ENCODE assay signal across 17 mouse cellular contexts in the genomic region with DNA sequence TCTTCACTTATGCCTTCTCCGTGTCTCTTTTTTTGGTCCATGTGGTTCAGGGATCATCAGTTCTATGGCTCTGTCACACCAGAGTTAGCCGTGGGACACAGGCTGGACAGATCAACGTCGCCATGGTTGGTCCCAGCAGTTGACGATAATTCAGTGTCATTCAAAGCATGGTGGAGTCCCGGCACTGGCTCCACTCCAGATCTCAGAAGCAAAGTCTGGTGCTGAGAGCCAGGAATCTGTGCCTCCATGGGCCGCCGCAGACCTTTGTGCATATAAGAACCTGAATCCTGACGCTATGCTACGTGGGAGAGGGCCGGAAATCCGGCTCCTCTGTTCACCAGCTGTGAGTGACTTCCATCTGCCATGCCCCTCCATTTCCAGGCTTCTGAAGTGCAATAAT.
DNase-seq lines count a peak whose midpoint lies in the region; ATAC-seq and TF ChIP-seq lines count a peak whose summit lies in the region.
"Had no signal": no experiment of that assay in that cellular context is flagged by ENCODE, and none has a peak within 500 bp of the region (broad histone marks: within the 10 kb centered on the region; RNA-seq: fewer than 3 reads in every experiment).

No protein-coding gene starts in this region.

- ATAC-seq in forebrain, embryonic 12.5 days (ENCODE audit: low FRiP score) = no peak
- ATAC-seq in forebrain, embryonic 11.5 days (replicated peaks; ENCODE audit: low FRiP score) = no peak
- ATAC-seq: forebrain, embryonic 14.5 days; forebrain, embryonic 16.5 days had no signal

- no peaks in the 10 kb centered on the region for H3K36me3 ChIP-seq in forebrain, embryonic 12.5 days (replicated peaks)
- no peaks in the 10 kb centered on the region for H3K36me3 ChIP-seq in forebrain, embryonic 11.5 days (ENCODE audit: control insufficient read depth, insufficient read depth, low read length)
- H3K36me3 ChIP-seq: embryonic facial prominence, embryonic 10.5 days; embryonic facial prominence, embryonic 12.5 days had no signal

- WGBS in forebrain, embryonic 12.5 days = 86% methylated on average over 12 of the region's 12 CpGs
- 93% methylated on average over 12 of the region's 12 CpGs for WGBS in forebrain, embryonic 11.5 days

- DNase-seq in forebrain, embryonic 11.5 days (ENCODE audit: low spot score) = no peak
- peak; percentile 29 for DNase-seq in left cerebral cortex, postnatal 4 days
- DNase-seq in left cerebral cortex, adult 18-20 months (ENCODE audit: low spot score in 2 of 2) = no peak
- DNase-seq in brain, embryonic 14.5 days (ENCODE audit: low read depth) = peak; percentile 44
- DNase-seq in urinary bladder, postnatal 25 days (ENCODE audit: low spot score) = no peak
- DNase-seq: adrenal gland, adult 2 months; adrenal gland, postnatal 10 days; adrenal gland, postnatal 25 days; cerebellum, adult 11-12 months; cerebellum, adult 2 months; cerebellum, adult 9-11 months; cerebellum, postnatal 25 days had no signal

- H3K9me3 ChIP-seq in forebrain, embryonic 12.5 days = 0 out of 2 replicates have a peak, but pooled peaks cover 3% of the 10 kb centered on the region
- H3K9me3 ChIP-seq in forebrain, embryonic 11.5 days (ENCODE audit: control insufficient read depth, low read length) = no peaks in the 10 kb centered on the region

- H3K4me1 ChIP-seq in forebrain, embryonic 12.5 days = peaks cover 20% of the 10 kb centered on the region
- H3K4me1 ChIP-seq in forebrain, embryonic 11.5 days (replicated peaks; ENCODE audit: control insufficient read depth, insufficient read depth, low read length) = peaks cover 3% of the 10 kb centered on the region; the same call in 1 of the 2 replicates
- H3K4me1 ChIP-seq: embryonic facial prominence, embryonic 12.5 days had no signal

- TF ChIP-seq CTCF in brain, embryonic 14.5 days (IDR thresholded peaks at IDR 0.05; ENCODE audit: borderline replicate concordance, extremely low read depth, insufficient read depth, insufficient read length) = no peak

- no peak overlapping the region for H3K4me3 ChIP-seq in forebrain, embryonic 12.5 days (replicated peaks)
- no peak overlapping the region for H3K4me3 ChIP-seq in forebrain, embryonic 11.5 days (ENCODE audit: low read depth, low read length)
- H3K4me3 ChIP-seq: embryonic facial prominence, embryonic 10.5 days; embryonic facial prominence, embryonic 12.5 days had no signal

- TF ChIP-seq POLR2A in brain, embryonic 14.5 days (IDR thresholded peaks at IDR 0.05; ENCODE audit: borderline replicate concordance, extremely low read depth, insufficient read depth, insufficient read length, poor library complexity, severe bottlenecking) = no peak

- 0 out of 2 replicates have a peak overlapping the region, but pooled peaks have one; percentile 8 for H3K27ac ChIP-seq in forebrain, embryonic 12.5 days
- no peak overlapping the region for H3K27ac ChIP-seq in forebrain, embryonic 11.5 days (ENCODE audit: low read depth, low read length)
- H3K27ac ChIP-seq: embryonic facial prominence, embryonic 10.5 days; embryonic facial prominence, embryonic 12.5 days had no signal

- intact Hi-C loops in left cerebral cortex, postnatal 4 days (cut with DNase I) = no loop called here

- H3K9ac ChIP-seq in forebrain, embryonic 12.5 days = no peak overlapping the region
- H3K9ac ChIP-seq in forebrain, embryonic 11.5 days (ENCODE audit: low read length) = no peak overlapping the region
- H3K9ac ChIP-seq: embryonic facial prominence, embryonic 12.5 days had no signal

- peaks cover 14% of the 10 kb centered on the region for H3K27me3 ChIP-seq in forebrain, embryonic 12.5 days
- H3K27me3 ChIP-seq in forebrain, embryonic 11.5 days (ENCODE audit: control insufficient read depth, insufficient read depth, low read length) = no peaks in the 10 kb centered on the region
- H3K27me3 ChIP-seq: embryonic facial prominence, embryonic 12.5 days had no signal

- no peak overlapping the region for H3K4me2 ChIP-seq in forebrain, embryonic 12.5 days
- no peak overlapping the region for H3K4me2 ChIP-seq in forebrain, embryonic 11.5 days (ENCODE audit: low read depth, low read length, severe bottlenecking)
- H3K4me2 ChIP-seq: embryonic facial prominence, embryonic 12.5 days had no signal

Comparison
In these comparisons a context has a peak if more than half of its experiments do, and no peak if none do; other contexts are left out.
1. DNase-seq: peak in left cerebral cortex, postnatal 4 days (single experiment) and brain, embryonic 14.5 days (single experiment); none in forebrain, embryonic 11.5 days (single experiment), left cerebral cortex, adult 18-20 months (0 of 2) and urinary bladder, postnatal 25 days (single experiment).